Mouse (Mus musculus) forebrain, embryonic 13.5 days (tissue): ENCODE data around the gene Atp5j2. TPM values are rescaled to one million over a fixed set of nuclear protein-coding genes. Genes with fewer than 3 reads are reported as not detected.
"Not testable (repeated sequence)": the region's sequence is repeated elsewhere in the genome, so short reads cannot be mapped to it uniquely, and the experiment has no call there.

Source experiments
- ATAC-seq: fragments of 200-750 bp; cut with Nextera tagmentation; 2 replicates; pipeline ENCODE4 v1.8.0; 2017
- H3K27ac ChIP-seq: fragments of 300-500 bp; sonication (generic); 2 replicates; pipeline ENCODE4 v1.5.1; 2015; ENCODE audit warnings: inconsistent platforms, mild to moderate bottlenecking, moderate library complexity
- H3K27me3 ChIP-seq: fragments of 300-500 bp; sonication (generic); 2 replicates; pipeline ENCODE4 v1.6.1; 2015; ENCODE audit warnings: mild to moderate bottlenecking, inconsistent platforms
- H3K36me3 ChIP-seq: fragments of 300-500 bp; sonication (generic); 2 replicates; pipeline ENCODE4 v1.6.1; 2015; ENCODE audit warnings: mild to moderate bottlenecking, inconsistent platforms; ENCODE audit not compliant: poor library complexity, severe bottlenecking
- H3K4me1 ChIP-seq: fragments of 300-500 bp; sonication (generic); 2 replicates; pipeline ENCODE4 v1.6.1; 2015; ENCODE audit warnings: inconsistent platforms
- H3K4me2 ChIP-seq: fragments of 300-500 bp; sonication (generic); 2 replicates; pipeline ENCODE4 v1.6.1; 2015; ENCODE audit warnings: inconsistent platforms, mild to moderate bottlenecking, moderate library complexity
- H3K4me3 ChIP-seq: fragments of 300-500 bp; sonication (generic); 2 replicates; pipeline ENCODE4 v1.5.1; 2015; ENCODE audit warnings: mild to moderate bottlenecking, inconsistent platforms
- H3K9ac ChIP-seq: fragments of 300-500 bp; sonication (generic); 2 replicates; pipeline ENCODE4 v1.6.1; 2015; ENCODE audit warnings: mild to moderate bottlenecking, inconsistent platforms
- H3K9me3 ChIP-seq: fragments of 300-500 bp; sonication (generic); replicated peaks from 2 replicates; pipeline ENCODE4 v1.6.1; 2016; ENCODE audit warnings: inconsistent platforms
- WGBS: fragments of 180-500 bp; shearing (Covaris S2); methylation state at CpG from one replicate; pipeline ENCODE4 v1.1.7; 2015; 5-methylcytosine and 5-hydroxymethylcytosine counted together
- polyA plus RNA-seq: library from polyadenylated mRNA; unstranded; fragments of >200 nt; fragmentation: Nextera tagmentation; extraction: Ambion mirVana; gene quantifications from 2 replicates; pipeline ENCODE4 v1.2.1, GENCODE M21; 2015

Gene Atp5j2
- polyA plus RNA-seq, 1 experiment from 2014 or later, result 745 TPM

GRCm38 (mm10) chr5:145214679-145215078 lies 22.8 kb upstream of the Atp5j2 start:
- ATAC-seq, result no peak
- H3K4me2 ChIP-seq, result no peak overlapping the region
- H3K27ac ChIP-seq, result no peak overlapping the region
- no peaks in the 10 kb centered on the region for H3K27me3 ChIP-seq
- H3K9me3 ChIP-seq, result no peaks in the 10 kb centered on the region
- H3K9ac ChIP-seq, result no peak overlapping the region
- peaks cover 72% of the 10 kb centered on the region for H3K36me3 ChIP-seq
- H3K4me3 ChIP-seq, result no peak overlapping the region
- WGBS, result 66% methylated on average over 4 of the region's 4 CpGs
- H3K4me1 ChIP-seq, result no peaks in the 10 kb centered on the region

- H3K9ac ChIP-seq, result no peak overlapping the region
These were observed 21.6 kb upstream of the Atp5j2 start for GRCm38 (mm10) chr5:145213505-145213904.

GRCm38 (mm10) chr5:145212216-145212615 lies 20.4 kb upstream of the Atp5j2 start:
- ATAC-seq, result no peak
- H3K36me3 ChIP-seq, result peaks cover 70% of the 10 kb centered on the region
- H3K4me1 ChIP-seq, result no peaks in the 10 kb centered on the region
- no peak overlapping the region for H3K4me2 ChIP-seq
- H3K27me3 ChIP-seq, result no peaks in the 10 kb centered on the region
- no peak overlapping the region for H3K4me3 ChIP-seq
- 96% methylated on average over 4 of the region's 4 CpGs for WGBS
- H3K27ac ChIP-seq, result no peak overlapping the region
- H3K9me3 ChIP-seq, result no peaks in the 10 kb centered on the region
- no peak overlapping the region for H3K9ac ChIP-seq

More at GRCm38 (mm10) chr5:145213505-145213904, 21.6 kb upstream of the Atp5j2 start:
- Histone ChIP-seq H3K9me3 (no peaks in the 10 kb centered on the region), H3K4me1 (no peaks in the 10 kb centered on the region), H3K36me3 (peaks cover 69% of the 10 kb centered on the region), H3K27me3 (no peaks in the 10 kb centered on the region), H3K27ac (no peak overlapping the region), H3K4me2 (no peak overlapping the region), H3K4me3 (no peak overlapping the region)
- ATAC-seq, result no peak
- 91% methylated on average over 3 of the region's 3 CpGs for WGBS

GRCm38 (mm10) chr5:145211340-145211739 lies 19.5 kb upstream of the Atp5j2 start:
- no peak overlapping the region for H3K4me3 ChIP-seq
- H3K4me1 ChIP-seq, result no peaks in the 10 kb centered on the region
- H3K36me3 ChIP-seq, result peaks cover 74% of the 10 kb centered on the region

GRCm38 (mm10) chr5:145208391-145208790 lies 16.5 kb upstream of the Atp5j2 start:
- whole genome bisulfite sequencing, result 47% methylated on average over 11 of the region's 11 CpGs
- Histone ChIP-seq H3K4me1 (peaks cover 13% of the 10 kb centered on the region), H3K36me3 (peaks cover 53% of the 10 kb centered on the region)
- not testable (repeated sequence) for H3K4me2 ChIP-seq, H3K4me3 ChIP-seq, H3K9me3 ChIP-seq, ATAC-seq, H3K27ac ChIP-seq, H3K9ac ChIP-seq, H3K27me3 ChIP-seq

More at GRCm38 (mm10) chr5:145211340-145211739, 19.5 kb upstream of the Atp5j2 start:
- ATAC-seq, result no peak
- H3K4me2 ChIP-seq, result no peak overlapping the region
- 97% methylated on average over 4 of the region's 4 CpGs for WGBS
- no peak overlapping the region for H3K9ac ChIP-seq
- no peaks in the 10 kb centered on the region for H3K9me3 ChIP-seq
- H3K27me3 ChIP-seq, result no peaks in the 10 kb centered on the region
- no peak overlapping the region for H3K27ac ChIP-seq

GRCm38 (mm10) chr5:145207954-145208353 lies 16.1 kb upstream of the Atp5j2 start:
- H3K27me3 ChIP-seq, result no peaks in the 10 kb centered on the region
- no peak overlapping the region for H3K4me2 ChIP-seq
- WGBS, result 89% methylated on average over 6 of the region's 6 CpGs
- peaks cover 52% of the 10 kb centered on the region for H3K36me3 ChIP-seq
- H3K27ac ChIP-seq, result no peak overlapping the region
- no peak for ATAC-seq
- H3K4me1 ChIP-seq, result peaks cover 13% of the 10 kb centered on the region
- no peaks in the 10 kb centered on the region for H3K9me3 ChIP-seq
- no peak overlapping the region for H3K4me3 ChIP-seq
- H3K9ac ChIP-seq, result no peak overlapping the region

GRCm38 (mm10) chr5:145207385-145207784 lies 15.5 kb upstream of the Atp5j2 start:
- Histone ChIP-seq H3K4me1 (peaks cover 13% of the 10 kb centered on the region), H3K9me3 (no peaks in the 10 kb centered on the region), H3K9ac (no peak overlapping the region), H3K27ac (no peak overlapping the region), H3K27me3 (no peaks in the 10 kb centered on the region), H3K36me3 (peaks cover 46% of the 10 kb centered on the region), H3K4me3 (no peak overlapping the region), H3K4me2 (no peak overlapping the region)
- no peak for ATAC-seq
- WGBS, result 97% methylated on average over 6 of the region's 6 CpGs

GRCm38 (mm10) chr5:145205041-145205440 lies 13.2 kb upstream of the Atp5j2 start:
- Histone ChIP-seq H3K9ac (peak overlapping the region; percentile 50), H3K4me3 (peak overlapping the region; percentile 60), H3K9me3 (no peaks in the 10 kb centered on the region), H3K36me3 (peaks cover 23% of the 10 kb centered on the region), H3K4me1 (peaks cover 25% of the 10 kb centered on the region), H3K27me3 (no peaks in the 10 kb centered on the region), H3K27ac (no peak overlapping the region), H3K4me2 (peak overlapping the region; percentile 65)
- WGBS, result 24% methylated on average over 9 of the region's 9 CpGs
- ATAC-seq, result no peak

GRCm38 (mm10) chr5:145203936-145204691 lies 12.3 kb upstream of the Atp5j2 start, which contains the start of gene Zkscan5:
Gene Zkscan5, plus strand, starts transcription at chr5:145204562.
- peak; percentile 97 for ATAC-seq
- H3K4me3 ChIP-seq, result peak within 1 kb of the TSS; percentile 60
- WGBS, result 0% methylated on average over 22 of the region's 22 CpGs
- H3K9me3 ChIP-seq, result no peaks in the 10 kb centered on the region
- H3K9ac ChIP-seq, result peak within 1 kb of the TSS; percentile 62
- H3K4me2 ChIP-seq, result peak within 1 kb of the TSS; percentile 65
- H3K36me3 ChIP-seq, result peaks cover 16% of the 10 kb centered on the region
- H3K4me1 ChIP-seq, result peaks cover 25% of the 10 kb centered on the region
- H3K27me3 ChIP-seq, result no peaks in the 10 kb centered on the region
- H3K27ac ChIP-seq, result peak within 1 kb of the TSS; percentile 89

- ATAC-seq, result no peak
- WGBS, result 51% methylated on average over 3 of the region's 3 CpGs
- H3K9me3 ChIP-seq, result no peaks in the 10 kb centered on the region
These were observed 10.6 kb upstream of the Atp5j2 start for GRCm38 (mm10) chr5:145202446-145202845.

GRCm38 (mm10) chr5:145201321-145201991 lies 9.6 kb upstream of the Atp5j2 start, which contains the start of gene Zkscan14:
Gene Zkscan14, minus strand, starts transcription at chr5:145201868.
- peak; percentile 14; the same call in 1 of the 2 replicates for ATAC-seq
- H3K27ac ChIP-seq, result no peak within 1 kb of the TSS; the same call in 1 of the 2 replicates

More at GRCm38 (mm10) chr5:145202446-145202845, 10.6 kb upstream of the Atp5j2 start:
- Histone ChIP-seq H3K4me2 (no peak overlapping the region), H3K36me3 (peaks cover 13% of the 10 kb centered on the region), H3K4me3 (no peak overlapping the region), H3K27ac (no peak overlapping the region), H3K4me1 (peaks cover 25% of the 10 kb centered on the region), H3K27me3 (no peaks in the 10 kb centered on the region), H3K9ac (no peak overlapping the region)

GRCm38 (mm10) chr5:145200387-145200786 lies 8.5 kb upstream of the Atp5j2 start:
- Histone ChIP-seq H3K4me3 (peak overlapping the region; percentile 69; the same call in 1 of the 2 replicates), H3K27me3 (no peaks in the 10 kb centered on the region), H3K4me2 (peak overlapping the region; percentile 97), H3K36me3 (peaks cover 24% of the 10 kb centered on the region), H3K27ac (no peak overlapping the region), H3K9me3 (no peaks in the 10 kb centered on the region), H3K4me1 (peaks cover 17% of the 10 kb centered on the region), H3K9ac (no peak overlapping the region)
- WGBS, result 81% methylated on average over 7 of the region's 7 CpGs
- no peak for ATAC-seq

More at GRCm38 (mm10) chr5:145201321-145201991, 9.6 kb upstream of the Atp5j2 start, which contains the start of gene Zkscan14:
- Histone ChIP-seq H3K9me3 (no peaks in the 10 kb centered on the region), H3K4me3 (peak within 1 kb of the TSS; percentile 69), H3K27me3 (no peaks in the 10 kb centered on the region), H3K4me2 (peak within 1 kb of the TSS; percentile 97), H3K36me3 (peaks cover 13% of the 10 kb centered on the region), H3K4me1 (peaks cover 25% of the 10 kb centered on the region), H3K9ac (peak within 1 kb of the TSS; percentile 74)
- WGBS, result 2% methylated on average over 37 of the region's 37 CpGs
